Mouse (Mus musculus) heart, adult 2 months (tissue): ENCODE measurements around the gene Atp7b. TPM values are rescaled to one million over a fixed set of nuclear protein-coding genes. Genes with fewer than 3 reads are reported as not detected.

Experiments
- DNase-seq, 2 experiments: peaks; one replicate each; pipeline ENCODE4 v3.0.0; 2021
- H3K27ac ChIP-seq: fragments of 200-600 bp; 2 replicates; pipeline ENCODE4 v1.8.1; 2022
- H3K27me3 ChIP-seq: fragments of 200-500 bp; 2 replicates; pipeline ENCODE4 v1.6.1; 2012; ENCODE audit warnings: mild to moderate bottlenecking, low read length, inconsistent platforms, mixed read lengths; ENCODE audit not compliant: control insufficient read depth, insufficient read depth
- H3K36me3 ChIP-seq: fragments of 200-500 bp; 2 replicates; pipeline ENCODE4 v1.6.1; 2012; ENCODE audit warnings: low read length, inconsistent platforms; ENCODE audit not compliant: control insufficient read depth, insufficient read depth
- H3K4me1 ChIP-seq: fragments of 200-500 bp; 2 replicates; pipeline ENCODE4 v1.6.1; 2011; ENCODE audit warnings: low read length; ENCODE audit not compliant: control insufficient read depth, insufficient read depth
- H3K4me3 ChIP-seq: fragments of 200-600 bp; 2 replicates; pipeline ENCODE4 v1.8.1; 2022
- H3K79me2 ChIP-seq: fragments of 200-500 bp; replicated peaks from 2 replicates; pipeline ENCODE4 v1.6.1; 2012; ENCODE audit warnings: mild to moderate bottlenecking, inconsistent platforms, low read length, moderate library complexity, mixed read lengths; ENCODE audit not compliant: control insufficient read depth, insufficient read depth
- H3K9ac ChIP-seq: fragments of 200-500 bp; 2 replicates; pipeline ENCODE4 v1.6.1; 2012; ENCODE audit warnings: low read depth, mild to moderate bottlenecking, control low read depth, inconsistent platforms, low read length, mixed read lengths
- CTCF ChIP-seq: fragments of 200-600 bp; IDR thresholded peaks from 2 replicates; pipeline ENCODE4 v1.8.1; 2022; ENCODE audit warnings: antibody characterized with exemption, mild to moderate bottlenecking, moderate library complexity
- EP300 ChIP-seq: fragments of 200-500 bp; IDR thresholded peaks from 2 replicates; pipeline ENCODE4 v1.6.1; 2011; ENCODE audit warnings: low read depth, low read length, control low read depth; ENCODE audit not compliant: insufficient read depth
- POLR2A ChIP-seq: fragments of 200-500 bp; IDR thresholded peaks from 2 replicates; pipeline ENCODE4 v1.6.1; 2011; ENCODE audit warnings: mild to moderate bottlenecking, low read depth, low read length, control low read depth; ENCODE audit not compliant: insufficient read depth
- WGBS: fragments of 180-500 bp; shearing (Covaris S2); methylation state at CpG from one replicate; pipeline ENCODE4 v1.1.7; 2018; 5-methylcytosine and 5-hydroxymethylcytosine counted together
- intact Hi-C: fragments of 180-260 bp; cut with DNase I; formaldehyde crosslinking; loops from one replicate; pipeline ENCODE4 v1.15.1; 2025
- polyA plus RNA-seq: library from polyadenylated mRNA; depleted of rRNA; stranded (reverse); fragments of >200 nt; gene quantifications from 2 replicates; pipeline ENCODE4 v1.2.3, GENCODE M21; 2012
- total RNA-seq, 2 experiments: library from RNA; stranded (reverse); gene quantifications; 2 replicates each; pipeline ENCODE4 v1.2.3; 2021

The Atp7b gene
- total and polyA plus RNA-seq, 3 experiments = 0.05 to 0.43 (median 0.07) TPM

- 45% methylated on average over 2 of the region's 2 CpGs for WGBS
- no peak for TF ChIP-seq EP300
- no peak for TF ChIP-seq POLR2A
- peak; percentile 77 for TF ChIP-seq CTCF
- peak; percentile 13 to 39 for DNase-seq
- Histone ChIP-seq H3K27me3 (no peaks in the 10 kb centered on the region), H3K9ac (no peak overlapping the region), H3K27ac (no peak overlapping the region), H3K36me3 (no peaks in the 10 kb centered on the region), H3K4me1 (no peaks in the 10 kb centered on the region), H3K4me3 (no peak overlapping the region), H3K79me2 (no peaks in the 10 kb centered on the region)
- intact Hi-C loops = loop anchor here (5.0 kb wide), 1 partner anchor 56 kb away; no protein-coding TSS in a partner anchor
Observed at GRCm38 (mm10) chr8:22047699-22048464, 12.2 kb downstream of the Atp7b start.

GRCm38 (mm10) chr8:22043706-22044105 lies 16.4 kb downstream of the Atp7b start:
- no peak for DNase-seq
- Histone ChIP-seq H3K4me3 (no peak overlapping the region), H3K27me3 (no peaks in the 10 kb centered on the region), H3K27ac (no peak overlapping the region), H3K4me1 (no peaks in the 10 kb centered on the region), H3K79me2 (no peaks in the 10 kb centered on the region), H3K36me3 (no peaks in the 10 kb centered on the region), H3K9ac (no peak overlapping the region)
- no peak for TF ChIP-seq CTCF
- TF ChIP-seq POLR2A = no peak
- TF ChIP-seq EP300 = no peak
- intact Hi-C loops = no loop called here
- WGBS = 67% methylated on average over 12 of the region's 12 CpGs

GRCm38 (mm10) chr8:22042515-22042914 lies 17.6 kb downstream of the Atp7b start:
- no peaks in the 10 kb centered on the region for H3K36me3 ChIP-seq
- H3K4me3 ChIP-seq = no peak overlapping the region
- intact Hi-C loops = no loop called here
- H3K4me1 ChIP-seq = no peaks in the 10 kb centered on the region
- H3K79me2 ChIP-seq = no peaks in the 10 kb centered on the region
- H3K27ac ChIP-seq = no peak overlapping the region
- H3K9ac ChIP-seq = no peak overlapping the region
- 79% methylated on average over 3 of the region's 3 CpGs for WGBS
- no peak for DNase-seq
- TF ChIP-seq CTCF = no peak
- TF ChIP-seq EP300 = no peak
- no peak for TF ChIP-seq POLR2A
- no peaks in the 10 kb centered on the region for H3K27me3 ChIP-seq

- Histone ChIP-seq H3K79me2 (no peaks in the 10 kb centered on the region), H3K36me3 (no peaks in the 10 kb centered on the region), H3K27ac (no peak overlapping the region), H3K4me3 (no peak overlapping the region), H3K9ac (no peak overlapping the region), H3K27me3 (no peaks in the 10 kb centered on the region), H3K4me1 (no peaks in the 10 kb centered on the region)
- 44% methylated on average over 6 of the region's 6 CpGs for WGBS
- intact Hi-C loops = no loop called here
- DNase-seq = no peak
- TF ChIP-seq EP300 = no peak
- no peak for TF ChIP-seq CTCF
- no peak for TF ChIP-seq POLR2A
Observed at GRCm38 (mm10) chr8:22040153-22040509, 20.0 kb downstream of the Atp7b start.

- H3K9ac ChIP-seq = no peak overlapping the region
- no peaks in the 10 kb centered on the region for H3K27me3 ChIP-seq
- H3K79me2 ChIP-seq = no peaks in the 10 kb centered on the region
- H3K4me1 ChIP-seq = no peaks in the 10 kb centered on the region
- no peak overlapping the region for H3K4me3 ChIP-seq
- intact Hi-C loops = no loop called here
- no peak for DNase-seq
- H3K36me3 ChIP-seq = no peaks in the 10 kb centered on the region
- 16% methylated on average over 15 of the region's 15 CpGs for WGBS
- TF ChIP-seq CTCF (no peak), EP300 (no peak), POLR2A (no peak)
- H3K27ac ChIP-seq = no peak overlapping the region
Observed at GRCm38 (mm10) chr8:22039468-22040152, 20.5 kb downstream of the Atp7b start.

DNA sequence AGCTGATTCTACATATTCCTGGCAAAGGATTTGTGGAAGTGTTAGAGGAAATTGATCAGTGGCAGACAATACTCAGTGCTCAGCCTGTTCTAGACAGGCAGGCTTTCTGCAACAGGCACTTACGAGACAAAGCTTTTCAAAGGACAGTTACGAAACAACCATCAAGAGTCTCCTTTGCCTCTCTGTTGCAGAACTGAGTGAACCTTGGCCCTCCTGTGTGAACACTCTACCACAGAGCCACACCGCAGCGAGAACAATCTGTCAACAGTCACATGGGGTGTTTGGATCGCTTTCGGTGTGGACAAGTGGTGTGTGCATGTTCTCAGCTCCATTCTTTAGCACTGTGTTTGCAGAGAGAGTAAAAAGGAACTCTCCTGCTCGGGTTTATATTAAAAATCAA lies 23.1 kb downstream of the Atp7b start:
- Histone ChIP-seq H3K79me2 (no peaks in the 10 kb centered on the region), H3K27ac (no peak overlapping the region), H3K4me1 (no peaks in the 10 kb centered on the region), H3K36me3 (no peaks in the 10 kb centered on the region), H3K4me3 (no peak overlapping the region), H3K9ac (no peak overlapping the region), H3K27me3 (no peaks in the 10 kb centered on the region)
- WGBS = 68% methylated on average over 7 of the region's 7 CpGs
- intact Hi-C loops = no loop called here
- no peak for DNase-seq
- TF ChIP-seq CTCF (no peak), EP300 (no peak), POLR2A (no peak)
